Mouse (Mus musculus) adrenal gland, postnatal 14 days (tissue): ENCODE measurements around the gene Dhrs11. TPM values are rescaled to one million over a fixed set of nuclear protein-coding genes. Genes with fewer than 3 reads are reported as not detected.

Source experiments
- total RNA-seq: library from RNA; stranded (reverse); gene quantifications from 2 replicates; pipeline ENCODE4 v1.2.3, GENCODE M21; 2021

Gene Dhrs11
- total RNA-seq, 1 experiment from 2014 or later, result 49.8 TPM

Other genes starting within 250 kb of the Dhrs11 start
- 14.0 and 18.1 TPM in 2 replicates for gene Mrm1, start 9.5 kb downstream of the Dhrs11 start, total RNA-seq
- gene Ggnbp2, start 41.8 kb upstream of the Dhrs11 start, total RNA-seq, result 74.2 and 77.0 TPM in 2 replicates
- 13.6 and 18.6 TPM in 2 replicates for gene Myo19, start 51.2 kb upstream of the Dhrs11 start, total RNA-seq
- gene Pigw, start 51.3 kb upstream of the Dhrs11 start, total RNA-seq, result 8.9 and 9.2 TPM in 2 replicates
- 10.7 and 12.0 TPM in 2 replicates for gene Znhit3, start 87.4 kb upstream of the Dhrs11 start, total RNA-seq
- 44.1 and 70.3 TPM in 2 replicates for gene Car4, start 128.8 kb upstream of the Dhrs11 start, total RNA-seq